Mouse (Mus musculus) midbrain, postnatal 0 days (tissue): Measurements from ENCODE around the gene Zdhhc8. TPM values are rescaled to one million over a fixed set of nuclear protein-coding genes. Genes with fewer than 3 reads are reported as not detected.

Experiments
- ATAC-seq: fragments of 200-750 bp; cut with Nextera tagmentation; 2 replicates; pipeline ENCODE4 v1.8.0; 2017; ENCODE audit warnings: moderate number of reproducible peaks, mild to moderate bottlenecking, moderate TSS enrichment, moderate library complexity; ENCODE audit not compliant: low FRiP score
- DNase-seq: peaks from one replicate; pipeline ENCODE4 v3.0.0-alpha.2; 2015; ENCODE audit warnings: low spot score
- H3K27ac ChIP-seq: fragments of 300-500 bp; sonication (generic); 2 replicates; pipeline ENCODE4 v1.5.1; 2014; ENCODE audit warnings: low read depth, mild to moderate bottlenecking, low read length, mixed read lengths
- H3K27me3 ChIP-seq: fragments of 300-500 bp; sonication (generic); 2 replicates; pipeline ENCODE4 v1.6.1; 2014; ENCODE audit warnings: low read length, control low read depth, mixed read lengths; ENCODE audit not compliant: insufficient read depth
- H3K36me3 ChIP-seq: fragments of 300-500 bp; sonication (generic); 2 replicates; pipeline ENCODE4 v1.6.1; 2014; ENCODE audit warnings: low read length, control low read depth, mixed read lengths; ENCODE audit not compliant: insufficient read depth
- H3K4me1 ChIP-seq: fragments of 300-500 bp; sonication (generic); 2 replicates; pipeline ENCODE4 v1.6.1; 2014; ENCODE audit warnings: mild to moderate bottlenecking, control low read depth, antibody characterized with exemption, low read length, mixed read lengths; ENCODE audit not compliant: insufficient read depth
- H3K4me2 ChIP-seq: fragments of 300-500 bp; sonication (generic); 2 replicates; pipeline ENCODE4 v1.6.1; 2014; ENCODE audit warnings: low read depth, mild to moderate bottlenecking, low read length, mixed read lengths; ENCODE audit not compliant: poor library complexity, severe bottlenecking
- H3K4me3 ChIP-seq: fragments of 300-500 bp; sonication (generic); 2 replicates; pipeline ENCODE4 v1.5.1; 2014; ENCODE audit warnings: low read depth, mild to moderate bottlenecking, low read length, moderate library complexity
- H3K9ac ChIP-seq: fragments of 300-500 bp; sonication (generic); replicated peaks from 2 replicates; pipeline ENCODE4 v1.6.1; 2014; ENCODE audit warnings: mild to moderate bottlenecking, low read length, moderate library complexity, mixed read lengths; ENCODE audit not compliant: poor library complexity, severe bottlenecking
- H3K9me3 ChIP-seq: fragments of 300-500 bp; sonication (generic); 2 replicates; pipeline ENCODE4 v1.6.1; 2016; ENCODE audit warnings: low read length, control low read depth
- CTCF ChIP-seq: IDR thresholded peaks from 2 replicates; pipeline ENCODE4 v1.5.1; 2016; ENCODE audit warnings: antibody characterized with exemption, mild to moderate bottlenecking
- WGBS: fragments of 180-500 bp; shearing (Covaris S2); extraction: QIAGEN DNeasy Blood & Tissue Kit; methylation state at CpG from one replicate; pipeline ENCODE4 v1.1.7; 2014; 5-methylcytosine and 5-hydroxymethylcytosine counted together
- polyA plus RNA-seq: library from polyadenylated mRNA; unstranded; fragments of >200 nt; fragmentation: Nextera tagmentation; extraction: Ambion mirVana; gene quantifications from 2 replicates; pipeline ENCODE4 v1.2.1, GENCODE M21; 2015
- total RNA-seq: library from RNA; depleted of rRNA; stranded (reverse); fragments of >200 nt; gene quantifications from 2 replicates; pipeline ENCODE4 v1.2.3, GENCODE M21; 2014

Zdhhc8 gene
- total and polyA plus RNA-seq, 2 experiments from 2014 or later = 13.8 to 41.2 TPM

GRCm38 (mm10) chr16:18218580-18218996 is 16.3 kb downstream of the Zdhhc8 start:
- DNase-seq (no peak), ATAC-seq (no peak)
- Histone ChIP-seq H3K27me3 (no peaks in the 10 kb centered on the region), H3K4me2 (no peak overlapping the region), H3K9ac (no peak overlapping the region; the same call in 1 of the 2 replicates), H3K36me3 (peaks cover 11% of the 10 kb centered on the region), H3K9me3 (no peaks in the 10 kb centered on the region), H3K27ac (no peak overlapping the region), H3K4me1 (peaks cover 21% of the 10 kb centered on the region), H3K4me3 (no peak overlapping the region)
- 74% methylated on average over 9 of the region's 9 CpGs for WGBS
- TF ChIP-seq CTCF = no peak

- H3K27me3 ChIP-seq = no peaks in the 10 kb centered on the region
- peaks cover 28% of the 10 kb centered on the region for H3K4me1 ChIP-seq
- H3K9ac ChIP-seq = no peak within 1 kb of the TSS; the same call in 1 of the 2 replicates
Measured at GRCm38 (mm10) chr16:18217579-18217978, 17.4 kb downstream of the Zdhhc8 start, which contains the start of gene Ccdc188. Gene Ccdc188 (plus strand): TSS chr16:18217879.

GRCm38 (mm10) chr16:18214858-18215257 is 20.1 kb downstream of the Zdhhc8 start:
- Histone ChIP-seq H3K27ac (peak overlapping the region; percentile 86), H3K27me3 (no peaks in the 10 kb centered on the region), H3K4me2 (peak overlapping the region; percentile 41), H3K9ac (peak overlapping the region; percentile 54), H3K4me1 (peaks cover 23% of the 10 kb centered on the region; the same call in 1 of the 2 replicates), H3K9me3 (no peaks in the 10 kb centered on the region), H3K36me3 (no peaks in the 10 kb centered on the region), H3K4me3 (no peak overlapping the region)
- TF ChIP-seq CTCF = no peak
- whole genome bisulfite sequencing = 57% methylated on average over 7 of the region's 7 CpGs
- ATAC-seq = no peak
- DNase-seq = peak; percentile 41

More at GRCm38 (mm10) chr16:18217579-18217978, 17.4 kb downstream of the Zdhhc8 start, which contains the start of gene Ccdc188:
- H3K36me3 ChIP-seq = peaks cover 1% of the 10 kb centered on the region
- no peak within 1 kb of the TSS for H3K27ac ChIP-seq
- no peak within 1 kb of the TSS for H3K4me3 ChIP-seq
- WGBS = 84% methylated on average over 4 of the region's 4 CpGs
- no peak for ATAC-seq
- no peak for TF ChIP-seq CTCF
- no peak for DNase-seq
- H3K4me2 ChIP-seq = no peak within 1 kb of the TSS
- no peaks in the 10 kb centered on the region for H3K9me3 ChIP-seq

- no peaks in the 10 kb centered on the region for H3K27me3 ChIP-seq
- H3K4me2 ChIP-seq = peak overlapping the region; percentile 41
- H3K9ac ChIP-seq = peak overlapping the region; percentile 54; the same call in 1 of the 2 replicates
- ATAC-seq = peak; percentile 90
- TF ChIP-seq CTCF = peak; percentile 47
- H3K27ac ChIP-seq = peak overlapping the region; percentile 86
- peak; percentile 96 for DNase-seq
- H3K4me1 ChIP-seq = peaks cover 21% of the 10 kb centered on the region; the same call in 1 of the 2 replicates
- H3K9me3 ChIP-seq = no peaks in the 10 kb centered on the region
- H3K36me3 ChIP-seq = no peaks in the 10 kb centered on the region
- peak overlapping the region; percentile 13; the same call in 1 of the 2 replicates for H3K4me3 ChIP-seq
- 10% methylated on average over 6 of the region's 6 CpGs for WGBS
Measured at GRCm38 (mm10) chr16:18213689-18214088, 21.2 kb downstream of the Zdhhc8 start.

GRCm38 (mm10) chr16:18211417-18212171 is 23.3 kb downstream of the Zdhhc8 start:
- Histone ChIP-seq H3K9ac (no peak overlapping the region), H3K27ac (0 out of 2 replicates have a peak overlapping the region, but pooled peaks have one; percentile 18), H3K9me3 (no peaks in the 10 kb centered on the region), H3K4me2 (no peak overlapping the region), H3K4me3 (no peak overlapping the region), H3K27me3 (no peaks in the 10 kb centered on the region), H3K36me3 (no peaks in the 10 kb centered on the region), H3K4me1 (peaks cover 21% of the 10 kb centered on the region; the same call in 1 of the 2 replicates)
- TF ChIP-seq CTCF = peak; percentile 100
- peak; percentile 94 for DNase-seq
- no peak for ATAC-seq
- 40% methylated on average over 10 of the region's 10 CpGs for WGBS
